Mouse (Mus musculus) cerebellum, postnatal 14 days (tissue): ENCODE measurements around the gene Ankrd33.
"Not testable (repeated sequence)": the region's sequence is repeated elsewhere in the genome, so short reads cannot be mapped to it uniquely, and the experiment has no call there.

Experiments used
- DNase-seq, 2 experiments: peaks; one replicate each; pipeline ENCODE4 v3.0.0; 2021; ENCODE audit warnings: mixed read lengths in 2 of 2

Ankrd33 gene

DNA sequence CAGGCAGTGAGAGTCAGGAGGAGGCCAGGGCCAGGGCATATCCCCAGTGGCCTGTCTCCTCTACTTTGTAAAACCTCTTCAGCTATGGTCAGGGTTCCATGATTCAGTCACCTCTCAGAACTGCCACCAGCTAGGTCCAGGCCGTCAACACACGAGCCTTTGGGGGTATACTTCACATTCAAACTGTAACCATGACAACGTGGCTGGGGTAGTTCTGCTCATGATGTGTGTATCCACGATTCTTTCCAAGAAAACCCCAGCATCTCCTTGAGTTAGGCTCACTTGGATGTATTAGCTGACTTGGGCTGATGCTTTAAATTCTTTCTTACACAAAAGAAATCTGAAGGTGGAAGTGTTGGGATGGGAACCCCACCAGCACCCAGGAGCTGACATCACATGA is 27.3 kb upstream of the Ankrd33 start:
- DNase-seq: no peak

DNA sequence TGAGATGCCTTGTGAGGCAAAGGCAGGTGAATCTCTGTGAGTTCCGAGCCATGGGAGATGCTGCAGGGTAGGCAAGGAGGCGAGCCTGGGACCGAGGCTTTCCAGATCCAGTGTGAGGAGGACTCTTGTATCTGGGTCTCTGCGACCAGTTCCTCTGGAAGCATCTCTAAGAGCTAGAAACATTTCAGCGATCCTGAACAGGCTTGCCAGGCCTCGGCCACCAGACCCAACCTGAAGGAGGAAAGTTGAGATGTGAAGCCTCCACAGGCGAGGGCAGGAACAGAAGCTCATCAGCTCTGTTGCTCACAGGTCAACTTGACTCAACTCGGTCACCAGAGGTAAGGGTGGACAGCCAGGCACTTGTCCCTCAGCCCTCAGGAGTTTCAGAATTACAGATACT is 24.0 kb upstream of the Ankrd33 start:
- no peak for DNase-seq

DNA sequence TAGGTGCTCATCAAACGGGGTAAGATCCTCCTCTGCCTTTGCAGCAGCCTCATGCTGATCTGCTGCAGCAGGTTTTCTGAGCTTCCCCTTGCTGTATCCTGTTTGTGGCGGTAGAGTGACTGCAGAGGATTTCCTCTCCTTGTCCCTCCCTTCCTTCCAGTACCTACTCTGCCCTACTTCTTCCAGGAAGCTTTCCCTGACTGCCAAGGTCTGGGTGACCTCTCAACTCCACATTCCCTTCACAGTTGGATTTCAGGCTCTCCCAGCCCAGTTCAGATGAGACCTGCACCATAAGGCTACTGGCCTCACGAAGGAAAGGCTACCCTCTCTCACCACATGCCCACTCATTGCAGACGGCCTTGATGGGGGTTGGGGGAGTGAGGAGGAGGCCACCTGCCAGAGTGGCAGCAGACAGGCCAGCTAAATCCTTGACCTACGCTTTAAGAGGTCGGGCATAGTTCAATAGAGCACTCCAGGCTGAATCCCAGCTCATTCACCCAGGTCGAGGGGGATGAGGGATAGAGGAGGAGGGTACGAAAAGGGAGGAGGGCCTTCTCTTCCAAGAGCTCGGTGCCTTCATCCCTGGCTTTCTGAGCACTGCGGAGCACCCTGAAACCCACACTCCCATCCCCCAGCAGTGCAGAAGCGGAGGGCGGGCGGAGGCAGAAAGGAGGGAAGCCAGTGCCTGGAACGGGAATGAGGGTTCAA is 23.3 kb upstream of the Ankrd33 start:
- no peak for DNase-seq

DNA sequence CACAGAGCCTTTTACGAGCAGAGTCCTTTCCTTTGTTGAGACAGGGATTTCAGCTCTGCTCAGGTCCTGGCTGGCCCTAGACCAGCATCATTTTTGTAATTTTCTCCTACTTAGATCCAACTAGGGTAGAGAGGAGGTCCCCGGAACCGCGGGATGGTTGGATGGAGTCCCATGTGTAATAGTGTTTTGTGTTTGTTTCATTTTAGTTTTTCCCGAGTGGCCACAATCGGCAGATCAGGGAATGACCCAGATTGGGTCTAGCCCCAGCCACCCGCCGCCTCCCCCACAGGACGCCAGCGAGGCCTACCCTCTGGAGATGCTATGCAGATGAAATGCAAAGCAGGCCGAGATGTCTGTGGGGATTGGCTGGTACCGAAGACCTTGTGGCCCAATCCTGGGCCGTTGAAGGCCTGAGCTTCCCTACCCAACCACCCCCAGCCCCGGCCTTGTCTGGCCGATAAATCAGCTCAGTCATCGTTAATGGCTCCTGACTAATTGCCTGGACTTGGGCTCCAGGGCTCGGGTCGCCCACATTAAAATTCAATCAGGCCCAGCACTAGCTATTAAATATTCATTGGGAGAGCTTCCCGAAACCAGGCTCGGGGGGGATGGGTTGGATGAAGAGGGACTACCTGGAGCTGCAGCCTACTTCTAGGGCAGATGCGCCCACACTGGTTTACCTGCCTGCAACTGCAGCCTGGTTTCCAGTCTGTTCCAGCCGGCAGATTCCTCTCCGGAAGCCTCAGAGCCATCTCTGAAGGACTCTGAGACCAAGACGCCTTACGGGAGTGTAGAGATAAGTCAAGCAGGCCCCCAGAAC is 22.5 kb upstream of the Ankrd33 start:
- peak; percentile 41 to 58 for DNase-seq

- no peak for DNase-seq
These were observed 21.6 kb upstream of the Ankrd33 start for GRCm38 (mm10) chr15:101093988-101094387.

GRCm38 (mm10) chr15:101094979-101095378 is 20.6 kb upstream of the Ankrd33 start:
- DNase-seq: no peak

- no peak for DNase-seq
These were observed 20.2 kb upstream of the Ankrd33 start for GRCm38 (mm10) chr15:101095392-101095791.

- DNase-seq: peak; percentile 80 to 85
These were observed 17.4 kb upstream of the Ankrd33 start for GRCm38 (mm10) chr15:101097985-101098651.

DNA sequence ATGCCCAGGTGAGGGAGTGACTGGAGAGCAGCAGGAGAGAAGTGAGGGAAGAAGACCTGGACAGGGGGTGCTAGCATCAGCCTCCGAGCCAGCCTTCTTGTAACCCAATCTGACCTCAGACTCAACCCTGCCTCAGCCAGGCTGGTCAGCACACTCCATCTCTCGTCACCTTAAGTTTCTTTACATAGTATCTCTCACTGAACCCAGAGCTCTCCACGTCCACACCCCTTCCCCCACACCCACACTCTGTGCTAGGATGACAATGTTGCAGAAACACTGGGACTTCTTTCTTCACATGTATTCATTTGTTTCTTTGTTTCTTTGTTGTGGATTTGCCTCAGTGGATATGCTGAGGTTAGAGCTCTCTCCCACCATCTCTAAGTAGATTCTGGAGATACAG is 14.6 kb upstream of the Ankrd33 start:
- no peak for DNase-seq

DNA sequence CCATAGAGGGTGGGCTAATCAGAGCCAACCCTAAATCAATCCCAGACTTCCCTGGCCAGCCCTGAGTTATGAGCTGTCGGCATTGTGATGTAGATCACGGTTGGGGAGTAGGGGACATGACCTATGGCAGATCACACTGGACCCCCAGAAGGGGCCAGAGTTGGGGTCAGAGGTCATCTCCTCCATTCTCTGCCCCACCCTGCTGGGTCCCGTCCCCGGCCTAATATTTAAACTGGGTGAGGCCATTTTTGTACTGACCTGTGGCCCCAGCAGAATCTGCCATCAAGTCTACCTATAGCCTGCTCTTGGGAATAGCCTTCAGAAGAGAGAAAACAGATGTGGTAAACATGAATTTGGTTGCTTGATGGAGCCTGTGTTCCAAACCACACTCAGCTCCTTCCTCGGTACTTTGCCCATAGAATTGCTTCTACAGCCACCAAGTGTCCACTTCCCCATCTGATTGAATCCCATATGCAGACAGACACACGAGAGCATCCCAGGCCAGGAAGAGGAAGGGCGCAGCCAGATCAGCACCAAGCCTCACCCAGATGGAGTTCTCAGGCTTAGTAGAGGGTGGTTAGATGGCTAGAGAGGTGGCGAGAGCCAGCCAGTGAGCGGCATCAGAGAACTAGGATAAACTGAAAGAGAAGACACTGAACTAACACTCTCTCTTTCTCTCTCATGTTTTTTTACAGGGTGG is 11.8 kb upstream of the Ankrd33 start:
- DNase-seq: no peak

GRCm38 (mm10) chr15:101105496-101105994 is 10.0 kb upstream of the Ankrd33 start:
- DNase-seq: peak; percentile 88 to 91

- no peak for DNase-seq
These were observed 9.5 kb upstream of the Ankrd33 start for GRCm38 (mm10) chr15:101106011-101106410.

DNA sequence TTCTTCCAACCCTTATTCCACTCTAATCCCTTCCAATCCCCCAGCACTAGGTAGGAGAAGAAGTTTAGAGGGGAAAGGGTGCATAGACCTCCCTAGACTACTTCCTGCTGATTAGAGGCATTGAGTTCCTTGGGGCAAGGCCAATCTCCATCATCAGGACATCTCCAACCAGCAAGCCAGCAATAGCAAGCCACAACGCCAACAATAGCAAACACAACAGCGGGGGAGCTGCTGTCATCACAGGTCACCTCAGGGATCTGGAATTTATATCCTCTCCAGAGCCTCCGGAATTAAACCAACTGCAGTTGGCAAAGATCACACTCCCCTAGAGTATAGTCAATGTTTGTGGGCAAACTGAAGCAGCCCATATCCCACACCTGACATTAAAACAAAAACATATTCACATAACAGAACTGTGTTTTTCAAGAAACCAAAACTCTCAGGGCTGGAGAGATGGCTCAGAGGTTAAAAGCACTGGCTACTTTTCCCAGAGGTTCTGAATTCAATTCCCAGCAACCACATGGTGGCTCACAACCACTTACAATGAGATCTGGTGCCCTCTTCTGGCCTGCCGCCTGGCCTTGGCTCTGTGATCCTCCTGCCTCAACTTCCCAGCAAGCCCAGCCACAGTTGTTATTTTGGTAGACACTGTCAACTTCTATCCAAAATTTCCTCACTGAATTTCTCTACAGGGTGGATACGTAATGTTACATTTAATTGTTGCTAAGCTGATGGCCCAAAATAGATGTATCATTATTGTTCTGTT is 7.5 kb upstream of the Ankrd33 start:
- peak in 1 of 2 experiments; percentile 16 for DNase-seq

- DNase-seq: no peak
These were observed 2.4 kb upstream of the Ankrd33 start for GRCm38 (mm10) chr15:101113176-101113575.

- not testable (repeated sequence) for DNase-seq
These were observed 1.8 kb upstream of the Ankrd33 start for GRCm38 (mm10) chr15:101113778-101114177.

DNA sequence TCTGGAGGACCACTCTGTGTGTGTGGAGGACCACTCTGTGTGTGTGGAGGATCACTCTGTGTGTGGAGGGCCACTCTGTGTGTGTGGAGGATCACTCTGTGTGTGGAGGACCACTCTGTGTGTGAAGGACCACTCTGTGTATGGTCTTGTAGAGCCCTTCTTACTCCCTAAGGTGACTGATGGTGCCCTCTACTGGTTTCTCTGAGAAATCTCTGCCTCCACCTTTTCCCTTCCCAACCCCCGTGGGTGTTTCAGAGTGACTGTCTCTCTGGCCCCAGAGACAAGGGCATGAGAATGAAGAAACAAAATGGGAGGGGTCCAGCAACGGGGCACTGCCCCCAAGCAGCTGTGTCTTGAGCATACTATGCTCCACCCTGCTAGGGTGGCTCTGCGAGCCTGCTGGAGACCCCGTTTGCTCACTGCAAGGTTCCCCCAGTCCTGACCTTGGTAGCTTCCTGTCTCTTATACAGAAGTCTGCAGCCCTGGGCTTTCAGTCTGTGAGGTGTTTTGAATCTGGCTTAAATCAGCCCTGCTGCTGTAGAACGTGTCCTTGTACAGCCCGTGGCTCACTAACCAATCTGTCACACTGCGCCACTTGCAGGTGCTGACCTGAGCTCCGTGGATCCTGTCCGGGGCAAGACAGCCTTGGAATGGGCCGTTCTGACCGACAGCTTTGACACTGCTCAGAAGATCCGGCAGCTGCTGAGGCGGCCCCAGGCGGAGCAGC is 3.0 kb downstream of the Ankrd33 start:
- DNase-seq: peak; percentile 34 to 40

DNA sequence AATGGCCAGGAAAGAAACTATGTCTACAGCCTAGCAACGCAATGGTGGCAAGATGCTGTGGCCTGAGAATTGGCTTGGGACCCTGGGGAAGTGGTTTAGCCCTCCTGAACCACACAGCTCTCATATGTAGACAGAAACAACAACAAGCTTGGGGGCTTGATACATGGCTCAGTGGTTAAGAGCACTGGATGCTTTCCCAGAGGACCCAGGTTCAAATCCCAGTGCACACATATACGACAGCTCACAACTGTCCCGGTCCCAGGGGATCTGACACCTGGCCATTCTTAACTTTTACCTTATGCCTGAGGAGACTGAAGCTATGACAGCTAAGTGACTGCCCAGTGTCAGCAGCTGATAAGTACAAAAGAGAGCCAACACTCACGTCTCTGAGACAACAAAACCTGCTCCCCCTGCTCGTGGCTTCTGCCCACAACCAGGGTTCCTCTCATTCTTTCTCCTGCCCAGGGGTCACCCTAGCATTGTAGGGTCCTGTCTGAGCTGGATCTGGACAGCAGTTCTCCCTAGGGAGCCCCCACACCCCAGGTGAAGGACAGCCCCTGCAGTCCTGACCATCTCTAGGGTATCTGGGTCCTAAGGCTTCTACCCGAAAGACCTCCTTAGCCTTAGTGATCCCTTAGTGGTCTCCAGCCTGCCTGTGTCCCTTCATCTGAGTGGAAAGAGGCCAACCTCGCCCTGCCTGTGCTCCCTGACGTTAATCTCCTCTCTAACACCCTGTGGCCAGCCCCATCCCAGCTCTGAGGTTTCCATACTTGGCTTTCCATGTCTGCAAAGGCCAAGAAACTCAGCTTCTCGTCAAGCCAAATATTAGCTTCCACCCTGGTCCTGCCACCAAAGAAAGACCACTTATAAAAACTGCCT is 6.1 kb downstream of the Ankrd33 start:
- DNase-seq: no peak

DNA sequence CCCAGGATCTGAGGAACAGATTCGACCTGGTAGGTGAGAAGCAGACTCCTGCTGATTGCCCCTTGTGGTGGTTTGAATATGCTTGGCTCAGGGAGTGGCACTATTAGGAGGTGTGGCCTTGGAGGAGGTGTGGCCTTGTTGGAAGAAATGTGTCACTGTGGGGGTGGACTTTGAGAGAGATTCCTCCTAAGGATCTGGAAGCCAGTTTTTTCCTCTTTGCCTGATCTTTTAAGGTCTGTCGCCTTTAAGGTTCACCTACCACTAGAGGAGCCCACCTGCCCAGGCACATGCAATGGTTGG is 6.7 kb downstream of the Ankrd33 start:
- DNase-seq: no peak

GRCm38 (mm10) chr15:101123202-101123601 is 7.6 kb downstream of the Ankrd33 start:
- DNase-seq: no peak

DNA sequence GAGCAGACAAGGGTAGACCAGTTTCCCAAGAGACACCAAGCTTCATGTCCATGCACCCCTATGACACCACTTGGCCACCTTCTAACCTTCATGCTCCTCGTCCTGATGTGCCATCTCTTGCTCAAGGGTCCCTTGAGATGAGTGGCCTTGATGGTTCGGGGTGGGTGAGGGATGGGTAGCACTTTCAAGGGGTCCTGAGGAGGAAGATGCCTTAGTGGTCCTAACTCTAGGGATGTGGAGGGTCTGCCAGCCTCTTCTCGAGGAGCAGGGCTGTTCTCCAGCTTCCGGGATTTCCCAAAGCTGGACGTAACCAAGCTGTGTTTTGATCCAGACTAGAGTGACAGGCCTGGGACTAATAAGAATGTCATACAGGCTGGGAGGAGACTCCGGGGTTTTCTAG is 10.0 kb downstream of the Ankrd33 start:
- no peak for DNase-seq
